23 mouse cellular contexts compared by ENCODE assay signal in the genomic region with DNA sequence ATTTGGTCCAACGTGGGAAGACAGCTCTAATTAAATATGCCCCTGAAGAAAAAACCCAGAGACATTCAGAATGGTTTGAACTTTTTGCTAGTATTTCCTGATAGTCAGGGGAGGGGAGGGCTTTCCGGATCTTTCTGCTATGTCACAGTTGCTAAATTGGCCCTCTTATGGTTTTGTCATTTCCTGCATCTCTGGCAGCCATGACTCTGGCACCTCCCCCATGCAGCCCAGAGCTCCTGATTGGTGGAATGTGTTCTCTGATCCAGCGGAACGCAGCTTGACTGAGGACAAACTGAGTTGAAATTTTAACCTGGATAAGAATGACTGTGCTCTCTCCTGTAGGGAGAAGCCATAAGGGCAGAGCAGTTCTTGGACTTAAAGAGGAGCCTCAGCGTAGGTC.
DNase-seq lines count a peak whose midpoint lies in the region; ATAC-seq and TF ChIP-seq lines count a peak whose summit lies in the region.
"Had no signal": no experiment of that assay in that cellular context is flagged by ENCODE, and none has a peak within 500 bp of the region (broad histone marks: within the 10 kb centered on the region; RNA-seq: fewer than 3 reads in every experiment).

No protein-coding gene starts in this region.

- H3K36me3 ChIP-seq in megakaryocyte, embryonic 14.5 days (replicated peaks; ENCODE audit: low read length), result no peaks in the 10 kb centered on the region
- no peaks in the 10 kb centered on the region for H3K36me3 ChIP-seq in embryonic facial prominence, embryonic 11.5 days (replicated peaks; ENCODE audit: control insufficient read depth, insufficient read depth, low read depth, low read length)
- no peaks in the 10 kb centered on the region for H3K36me3 ChIP-seq in hindbrain, embryonic 14.5 days (replicated peaks; ENCODE audit: control insufficient read depth, insufficient read depth)
- H3K36me3 ChIP-seq: embryonic facial prominence, embryonic 13.5 days; forebrain, embryonic 12.5 days; forebrain, embryonic 15.5 days; G1E; hindbrain, embryonic 15.5 days had no signal

- peak overlapping the region; percentile 23 for H3K4me3 ChIP-seq in megakaryocyte, embryonic 14.5 days (replicated peaks)
- no peak overlapping the region for H3K4me3 ChIP-seq in embryonic facial prominence, embryonic 11.5 days (ENCODE audit: low read depth, low read length)
- no peak overlapping the region for H3K4me3 ChIP-seq in hindbrain, embryonic 14.5 days (replicated peaks; ENCODE audit: low read length)
- H3K4me3 ChIP-seq in lung, adult 2 months (replicated peaks; ENCODE audit: extremely low read depth, low read depth, low read length), result no peak overlapping the region
- H3K4me3 ChIP-seq: embryonic facial prominence, embryonic 13.5 days; erythroblast, embryonic 14.5 days; forebrain, embryonic 12.5 days; forebrain, embryonic 15.5 days; hindbrain, embryonic 15.5 days had no signal

- no peak for TF ChIP-seq POLR2A in lung, adult 2 months (IDR thresholded peaks at IDR 0.05; ENCODE audit: borderline replicate concordance, extremely low read depth, low read depth, low read length)

- peak; percentile 22 for DNase-seq in Muller cell, postnatal 12 days (ENCODE audit: inconsistent ontology term)
- no peak for DNase-seq in embryonic facial prominence, embryonic 11.5 days (ENCODE audit: low spot score)
- DNase-seq in hindbrain, embryonic 14.5 days (ENCODE audit: low spot score), result no peak
- DNase-seq in lung, adult 2 months, result no peak
- no peak for DNase-seq in embryo, embryonic 10 days (ENCODE audit: low spot score)
- DNase-seq: adrenal gland, adult 8-10 months; adrenal gland, postnatal 25 days; cerebellum, adult 11-12 months; cerebellum, adult 8-10 months; cerebellum, postnatal 14 days; gastrocnemius, postnatal 25 days; heart, postnatal 36 days; kidney, adult 2 months had no signal

- H3K9ac ChIP-seq in embryonic facial prominence, embryonic 11.5 days (replicated peaks; ENCODE audit: low read length), result no peak overlapping the region
- H3K9ac ChIP-seq in hindbrain, embryonic 14.5 days, result no peak overlapping the region
- H3K9ac ChIP-seq: embryonic facial prominence, embryonic 13.5 days; forebrain, embryonic 12.5 days; forebrain, embryonic 15.5 days; hindbrain, embryonic 15.5 days had no signal

- H3K4me1 ChIP-seq in megakaryocyte, embryonic 14.5 days, result peaks cover 29% of the 10 kb centered on the region
- H3K4me1 ChIP-seq in embryonic facial prominence, embryonic 11.5 days (ENCODE audit: control insufficient read depth, insufficient read depth, low read length), result no peaks in the 10 kb centered on the region
- H3K4me1 ChIP-seq in hindbrain, embryonic 14.5 days (replicated peaks; ENCODE audit: control insufficient read depth, insufficient read depth, low read length), result no peaks in the 10 kb centered on the region
- no peaks in the 10 kb centered on the region for H3K4me1 ChIP-seq in lung, adult 2 months (ENCODE audit: control insufficient read depth, insufficient read depth, low read length)
- H3K4me1 ChIP-seq: embryonic facial prominence, embryonic 13.5 days; forebrain, embryonic 12.5 days; forebrain, embryonic 15.5 days; hindbrain, embryonic 15.5 days had no signal

- ATAC-seq in megakaryocyte, adult 5-6 weeks (ENCODE audit: poor library complexity, severe bottlenecking), result no peak
- 0 out of 2 replicates have a peak, but pooled peaks have one; percentile 44 for ATAC-seq in embryonic facial prominence, embryonic 11.5 days (replicated peaks; ENCODE audit: insufficient number of reproducible peaks, low FRiP score, low TSS enrichment, low read depth)
- ATAC-seq in hindbrain, embryonic 14.5 days (ENCODE audit: low FRiP score), result no peak
- ATAC-seq: forebrain, embryonic 15.5 days; intestine, postnatal 0 days had no signal

- H3K9me3 ChIP-seq in megakaryocyte, embryonic 14.5 days, result no peaks in the 10 kb centered on the region
- H3K9me3 ChIP-seq in embryonic facial prominence, embryonic 11.5 days (replicated peaks; ENCODE audit: control insufficient read depth, low read length), result no peaks in the 10 kb centered on the region
- no peaks in the 10 kb centered on the region for H3K9me3 ChIP-seq in hindbrain, embryonic 14.5 days (ENCODE audit: control insufficient read depth, low read length)
- H3K9me3 ChIP-seq: embryonic facial prominence, embryonic 13.5 days; forebrain, embryonic 12.5 days; forebrain, embryonic 15.5 days; G1E; hindbrain, embryonic 15.5 days had no signal

- no peaks in the 10 kb centered on the region for H3K27me3 ChIP-seq in megakaryocyte, embryonic 14.5 days (replicated peaks)
- no peaks in the 10 kb centered on the region for H3K27me3 ChIP-seq in embryonic facial prominence, embryonic 11.5 days (ENCODE audit: control insufficient read depth, insufficient read depth, low read length)
- H3K27me3 ChIP-seq in hindbrain, embryonic 14.5 days (ENCODE audit: control insufficient read depth, insufficient read depth, low read length), result no peaks in the 10 kb centered on the region
- H3K27me3 ChIP-seq: embryonic facial prominence, embryonic 13.5 days; forebrain, embryonic 12.5 days; forebrain, embryonic 15.5 days; hindbrain, embryonic 15.5 days had no signal

- no peak overlapping the region for H3K4me2 ChIP-seq in embryonic facial prominence, embryonic 11.5 days (ENCODE audit: low read depth, low read length)
- H3K4me2 ChIP-seq in hindbrain, embryonic 14.5 days (replicated peaks), result no peak overlapping the region
- H3K4me2 ChIP-seq: embryonic facial prominence, embryonic 13.5 days; forebrain, embryonic 12.5 days; forebrain, embryonic 15.5 days; heart, embryonic 11.5 days; hindbrain, embryonic 15.5 days had no signal

- no peak for TF ChIP-seq CTCF in lung, adult 2 months (IDR thresholded peaks at IDR 0.05; ENCODE audit: insufficient read depth, low read length)

- H3K27ac ChIP-seq in embryonic facial prominence, embryonic 11.5 days (replicated peaks; ENCODE audit: low read depth, low read length), result no peak overlapping the region
- H3K27ac ChIP-seq in hindbrain, embryonic 14.5 days, result no peak overlapping the region
- H3K27ac ChIP-seq: embryonic facial prominence, embryonic 13.5 days; forebrain, embryonic 12.5 days; forebrain, embryonic 15.5 days; hindbrain, embryonic 15.5 days had no signal

- WGBS in embryonic facial prominence, embryonic 11.5 days, result 74% methylated on average over 5 of the region's 5 CpGs
- 84% methylated on average over 5 of the region's 5 CpGs for WGBS in hindbrain, embryonic 14.5 days
- 67% methylated on average over 5 of the region's 5 CpGs for WGBS in lung, adult 2 months
